Mouse (Mus musculus) left cerebral cortex, postnatal 36 days (tissue): Measurements from ENCODE around the gene Stk4. TPM values are rescaled to one million over a fixed set of nuclear protein-coding genes. Genes with fewer than 3 reads are reported as not detected.
A peak's percentile ranks its signal among the peaks of the same experiment; 100 is the strongest.

Experiments
- DNase-seq, 2 experiments: peaks; one replicate each; pipeline ENCODE4 v3.0.0; 2021 to 2022; ENCODE audit warnings: low spot score in 2 of 2, mixed read lengths in 1 of 2
- intact Hi-C: fragments of 180-260 bp; cut with DNase I; formaldehyde crosslinking; loops from one replicate; pipeline ENCODE4 v1.15.1; 2025
- total RNA-seq, 2 experiments: library from RNA; stranded (reverse); gene quantifications; 2 replicates each; pipeline ENCODE4 v1.2.3; 2021

Stk4 gene
- total RNA-seq, 2 experiments from 2014 or later = 31.1 to 39.7 TPM

DNA sequence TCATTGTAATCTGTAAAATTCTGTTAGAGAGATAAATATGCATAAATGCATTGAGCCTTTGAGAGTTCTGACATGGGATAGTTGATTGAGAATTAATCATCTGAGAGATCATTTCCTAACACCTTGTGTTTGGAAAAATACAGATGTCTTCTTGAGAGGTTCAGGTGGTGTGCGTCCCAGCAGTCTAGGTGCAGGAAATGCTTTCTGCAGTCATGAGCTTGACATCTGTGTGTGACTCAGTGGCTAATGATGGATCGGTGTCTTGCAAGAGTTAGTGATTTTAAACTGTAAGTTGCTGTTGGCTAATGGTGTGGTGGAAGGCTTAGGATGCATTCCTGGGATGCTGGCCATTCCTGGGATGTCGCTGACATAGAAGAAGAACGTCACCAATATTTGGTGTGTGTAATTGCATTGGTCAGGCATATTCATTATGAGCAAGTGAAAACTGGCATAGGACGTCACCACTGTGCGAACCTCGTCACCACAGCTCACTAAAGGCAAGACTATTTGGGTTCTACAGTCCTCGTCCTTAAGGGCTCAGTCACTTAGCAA is 6.8 kb downstream of the Stk4 start:
- intact Hi-C loops = no loop called here
- DNase-seq = no peak

DNA sequence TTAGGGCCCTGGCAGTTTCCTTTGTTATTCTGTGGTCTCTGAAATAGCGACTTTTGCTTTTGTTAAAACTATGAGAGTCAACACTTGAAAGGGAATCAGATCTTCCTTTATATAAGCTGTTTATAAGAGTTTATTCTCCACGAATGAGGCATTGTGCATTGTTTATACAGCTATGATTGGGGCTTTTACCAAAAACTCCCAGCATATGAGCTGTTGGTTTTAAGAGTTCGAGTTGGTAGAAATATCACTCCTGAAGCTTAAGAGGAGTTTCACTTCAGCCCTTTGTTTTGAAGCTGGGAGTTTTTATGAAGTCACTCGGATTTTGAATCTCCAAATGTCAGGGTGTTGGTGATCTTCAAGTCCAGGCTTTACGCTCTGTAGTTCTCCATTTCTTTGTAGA is 7.8 kb downstream of the Stk4 start:
- intact Hi-C loops = no loop called here
- DNase-seq = no peak

DNA sequence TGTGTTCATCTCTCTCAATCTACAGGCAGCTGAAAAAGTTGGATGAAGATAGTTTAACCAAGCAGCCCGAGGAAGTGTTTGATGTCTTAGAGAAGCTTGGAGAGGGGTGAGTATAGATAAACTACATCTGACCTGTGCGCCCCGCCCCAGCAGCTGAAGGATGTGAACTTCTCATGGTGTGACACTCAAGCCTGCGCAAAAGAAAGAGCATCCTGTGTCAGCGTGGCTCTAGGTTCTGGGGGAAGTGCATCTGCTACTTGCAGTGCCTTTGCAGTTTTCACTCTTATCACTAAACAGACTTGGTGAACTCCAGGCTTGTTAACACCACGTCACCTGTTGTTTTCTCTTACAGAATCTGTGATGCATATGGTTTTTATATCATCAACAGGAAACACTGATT is 9.4 kb downstream of the Stk4 start:
- no peak for DNase-seq
- intact Hi-C loops = no loop called here

DNA sequence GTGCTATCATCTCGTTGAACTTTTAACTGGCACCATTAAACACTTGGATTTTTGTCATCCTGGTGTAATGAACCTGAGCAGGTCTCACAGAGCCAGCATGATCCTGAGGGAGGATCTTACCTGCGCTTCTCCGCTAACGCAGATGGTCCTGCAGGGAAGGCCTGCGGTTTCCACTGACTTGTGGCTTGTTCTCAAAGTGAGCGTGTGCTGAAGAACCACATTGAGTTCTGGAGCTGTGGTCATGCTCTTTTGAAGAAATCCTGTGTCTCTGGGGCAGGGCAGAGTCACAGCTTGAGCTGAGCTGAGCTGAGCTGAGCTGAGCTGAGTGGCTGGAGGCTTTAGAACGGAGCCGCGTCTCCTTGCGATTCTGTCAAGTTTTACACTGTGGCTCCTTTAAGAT is 11.5 kb downstream of the Stk4 start:
- intact Hi-C loops = no loop called here
- no peak for DNase-seq

DNA sequence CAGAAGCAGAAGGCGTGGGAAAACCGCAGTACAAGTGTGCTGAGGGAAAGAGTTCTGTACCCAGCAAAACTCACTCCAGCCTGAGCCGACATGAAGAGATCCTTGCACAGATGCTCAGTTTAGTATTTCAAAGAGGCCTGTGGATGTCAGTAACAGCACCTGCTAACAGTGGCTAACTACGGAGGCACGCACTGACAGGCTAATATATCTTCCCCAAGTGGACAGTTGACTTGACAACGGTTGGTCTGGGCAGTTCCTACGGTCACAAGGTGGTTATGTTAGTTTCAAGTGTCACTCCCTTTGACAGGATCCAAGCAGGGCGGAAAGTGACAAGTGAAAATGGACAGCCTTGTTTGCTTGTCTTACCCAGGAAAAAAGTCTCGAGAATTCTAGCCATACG is 12.1 kb downstream of the Stk4 start:
- intact Hi-C loops = no loop called here
- DNase-seq = no peak

DNA sequence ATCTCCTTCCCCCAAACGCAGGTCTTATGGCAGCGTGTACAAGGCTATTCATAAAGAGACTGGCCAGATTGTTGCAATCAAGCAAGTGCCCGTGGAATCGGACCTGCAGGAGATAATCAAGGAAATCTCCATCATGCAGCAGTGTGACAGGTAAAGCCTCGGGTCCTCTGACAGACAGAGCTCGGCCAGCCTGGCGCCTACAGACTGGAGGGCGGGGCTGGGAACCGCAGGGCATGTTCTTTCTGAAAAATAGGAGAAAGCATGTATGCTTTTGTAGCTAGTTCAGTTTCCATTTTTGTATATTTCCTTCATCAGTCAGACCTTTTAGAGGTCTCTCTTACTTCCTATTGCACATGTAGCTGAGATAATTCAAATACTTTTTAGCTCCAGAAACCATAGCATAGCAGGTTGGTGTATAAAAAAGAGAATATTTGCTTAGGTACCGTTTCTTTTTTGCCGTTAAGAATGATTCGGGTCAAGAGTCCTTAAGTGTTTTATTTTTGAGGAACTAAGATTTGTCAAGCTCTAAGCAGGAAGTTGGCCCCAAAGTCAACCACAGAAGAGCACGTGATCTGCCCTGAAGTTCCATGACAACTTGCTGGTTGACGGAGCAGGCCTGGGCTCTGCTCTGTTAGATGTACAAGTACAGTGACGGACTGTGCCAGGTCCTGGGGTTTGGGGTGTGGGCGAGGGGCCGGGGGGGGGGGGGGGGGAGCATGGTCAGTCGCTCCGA is 13.7 kb downstream of the Stk4 start:
- intact Hi-C loops = no loop called here
- DNase-seq = no peak

DNA sequence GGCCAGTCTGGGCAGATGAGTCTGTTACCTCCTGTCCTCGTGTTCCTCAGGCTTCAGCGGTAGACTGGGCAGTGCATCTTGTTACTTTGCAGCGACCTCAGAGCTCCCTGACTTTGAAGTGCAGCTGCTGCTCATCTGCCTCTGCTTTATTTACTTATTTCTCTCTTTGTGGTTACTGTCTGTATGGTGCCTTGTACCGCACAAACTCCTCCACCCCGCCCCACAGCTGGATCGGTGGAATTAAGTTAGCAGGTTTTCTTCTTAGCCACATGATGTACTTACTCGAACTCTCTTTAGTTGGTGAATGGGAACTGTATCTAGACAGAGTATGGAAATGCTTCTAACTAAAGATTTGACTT is 14.2 kb downstream of the Stk4 start:
- no peak for DNase-seq
- intact Hi-C loops = no loop called here

DNA sequence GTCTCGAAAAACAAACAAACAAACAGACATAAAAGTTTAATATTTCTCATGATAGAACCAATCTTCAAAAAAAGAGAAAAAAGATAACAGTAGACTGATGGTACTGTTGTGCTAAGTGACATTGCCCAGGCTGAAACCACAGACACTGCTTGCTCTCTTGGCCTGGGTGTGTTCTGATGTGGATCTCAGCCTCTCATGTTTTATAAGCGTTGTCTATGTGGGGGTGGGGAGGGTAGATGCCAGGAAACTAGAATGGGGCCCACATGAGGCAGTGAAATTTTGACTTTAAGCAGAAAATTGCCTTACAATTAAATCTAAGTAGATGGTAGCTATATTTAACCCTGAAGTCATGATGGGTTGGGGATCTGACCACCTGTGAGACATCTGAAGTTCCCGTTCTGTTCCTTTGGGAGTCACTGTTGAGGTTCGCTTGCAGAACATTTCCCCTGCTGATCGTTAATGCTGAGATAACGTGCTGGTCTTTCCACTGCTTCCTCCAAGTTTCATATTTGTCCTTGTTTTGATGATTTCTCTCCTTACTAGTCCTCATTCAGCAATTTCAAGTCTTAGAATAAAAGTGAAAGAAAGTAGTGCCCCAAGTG is 17.4 kb downstream of the Stk4 start:
- DNase-seq = no peak
- intact Hi-C loops = no loop called here

DNA sequence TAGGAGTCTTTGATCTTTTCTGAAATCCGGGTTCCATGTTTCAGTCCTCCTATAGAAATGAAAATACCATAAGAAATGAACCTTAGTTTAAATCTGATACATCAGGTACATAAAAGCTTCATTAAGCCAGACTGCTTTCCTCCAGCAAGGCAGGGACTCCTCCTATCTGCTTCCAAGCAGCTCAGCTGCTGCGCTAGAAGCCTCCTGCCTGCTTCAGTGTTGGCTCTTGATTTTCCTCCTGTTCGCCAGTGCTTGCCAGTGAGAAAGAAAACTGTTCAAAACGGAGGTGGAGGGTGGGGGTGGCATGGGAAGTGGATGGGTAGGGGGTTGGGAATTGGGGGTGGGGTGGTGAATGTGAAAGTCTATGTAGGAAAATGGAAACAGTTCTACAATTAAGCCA is 19.4 kb downstream of the Stk4 start:
- DNase-seq = no peak

DNA sequence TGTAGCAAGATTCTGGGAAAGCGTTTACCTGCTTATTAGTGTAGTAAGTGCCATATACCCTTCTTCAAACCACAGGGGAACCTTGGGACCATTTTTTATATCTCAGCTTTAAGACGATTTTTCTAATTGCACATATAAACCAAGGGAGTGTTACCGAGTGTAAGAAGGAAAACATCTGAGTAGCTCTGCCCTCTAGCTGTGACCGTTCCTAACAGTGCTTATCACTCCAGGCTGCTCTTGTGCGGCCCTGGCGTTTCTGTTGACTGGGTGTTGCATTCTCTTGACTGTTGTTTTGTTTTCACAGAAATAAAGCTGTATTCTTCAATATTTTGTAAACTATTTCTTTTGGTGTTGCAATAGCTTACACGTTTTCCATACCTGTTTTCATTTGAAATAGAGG is 24.0 kb downstream of the Stk4 start:
- intact Hi-C loops = no loop called here
- no peak for DNase-seq

More for the DNA sequence above, 19.4 kb downstream of the Stk4 start:
- intact Hi-C loops = no loop called here

DNA sequence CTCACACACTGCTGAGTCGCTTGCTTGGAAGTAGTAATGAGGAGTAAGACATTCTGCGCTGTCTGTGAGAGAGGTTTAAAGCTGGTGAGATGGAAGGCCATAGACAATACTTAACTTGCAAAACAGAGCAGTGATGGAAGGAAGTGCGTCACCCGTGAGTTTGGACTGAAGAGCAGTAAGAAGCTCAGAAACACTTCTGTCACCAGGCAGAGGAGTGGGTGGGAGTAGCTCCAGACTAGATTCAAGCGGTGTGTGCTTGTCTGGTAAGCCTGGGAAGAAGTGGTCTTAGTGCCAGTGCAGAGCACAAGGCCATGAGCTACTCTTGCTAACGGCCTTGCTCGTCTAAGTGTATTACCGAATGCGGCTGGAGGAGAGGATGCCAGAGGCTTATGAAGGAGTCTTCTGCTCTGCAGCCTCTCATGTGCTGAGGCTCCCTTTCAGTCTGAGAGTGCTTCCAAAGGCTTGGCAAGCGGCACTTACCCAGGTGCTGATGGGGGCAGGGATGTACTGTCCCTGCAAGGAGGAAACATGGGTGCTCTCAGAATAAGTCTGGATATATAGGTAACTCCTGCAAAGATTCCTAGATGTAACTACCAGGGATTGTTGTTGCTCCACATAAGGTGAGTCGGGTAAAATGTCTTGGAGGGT is 28.6 kb downstream of the Stk4 start:
- intact Hi-C loops = no loop called here

DNA sequence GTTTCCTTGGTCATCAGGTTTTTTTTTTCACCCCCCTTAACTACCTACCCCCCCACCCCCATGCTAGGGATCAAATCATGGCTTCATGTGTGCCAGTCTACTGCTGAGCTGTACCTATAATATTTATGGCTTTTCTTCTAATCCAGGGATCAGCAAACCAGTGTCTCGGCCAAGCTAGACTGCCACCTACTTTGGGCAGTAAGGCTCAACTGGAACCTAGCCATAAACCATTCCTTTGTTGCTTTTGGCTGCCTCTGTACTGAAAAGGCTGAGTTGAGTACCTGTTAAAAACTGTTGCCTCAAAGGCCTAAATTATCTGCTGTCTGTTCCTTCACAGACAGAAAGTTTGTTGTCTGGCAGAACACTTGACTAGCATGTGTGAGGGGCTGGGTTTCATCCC is 31.8 kb downstream of the Stk4 start:
- intact Hi-C loops = loop anchor here (5.0 kb wide), 1 partner anchor 285 kb away; the partner anchor contains the start of gene Slpi
- no peak for DNase-seq

More for the DNA sequence above, 28.6 kb downstream of the Stk4 start:
- DNase-seq = peak; percentile 62 to 65

DNA sequence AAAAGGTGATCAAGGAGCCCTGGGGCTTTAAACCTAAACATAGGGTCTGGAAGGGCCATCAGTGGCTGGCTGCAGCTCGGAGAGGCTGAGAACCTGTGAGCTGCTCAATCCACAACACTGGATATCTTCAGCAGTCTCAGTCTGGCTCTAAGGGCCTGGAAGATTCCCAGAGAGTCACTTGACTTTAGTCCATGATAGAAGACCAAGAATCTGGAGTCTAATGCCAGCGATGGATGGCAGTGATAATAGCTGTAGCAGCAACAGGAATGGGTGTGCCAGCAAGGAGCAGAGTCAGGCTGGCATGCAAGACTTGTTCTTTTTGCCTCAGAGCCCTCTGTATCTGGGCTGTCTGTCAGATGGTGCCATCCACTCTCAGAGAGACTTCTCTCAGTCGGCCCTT is 32.2 kb downstream of the Stk4 start:
- intact Hi-C loops = loop anchor here (5.0 kb wide), 1 partner anchor 285 kb away; the partner anchor contains the start of gene Slpi
- no peak for DNase-seq

DNA sequence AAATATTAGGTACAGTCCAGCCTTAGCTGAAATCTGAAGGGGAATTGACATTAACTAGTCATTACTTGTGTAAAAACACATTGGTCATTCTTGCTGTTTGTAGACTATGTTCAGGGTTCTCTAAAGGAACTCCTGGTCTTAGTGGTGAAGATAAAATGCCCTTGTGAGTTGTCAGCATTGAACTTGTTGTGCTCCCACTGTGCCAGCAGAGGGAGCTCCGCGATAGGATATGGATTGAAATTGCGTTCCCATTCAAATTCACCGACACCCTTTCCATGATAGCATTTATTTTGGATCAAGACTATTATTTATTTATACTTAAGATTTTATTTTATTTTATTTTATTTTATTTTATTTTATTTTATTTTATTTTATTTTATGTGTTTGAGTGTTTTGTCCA is 33.4 kb downstream of the Stk4 start:
- peak in 1 of 2 experiments; percentile 66 for DNase-seq
- intact Hi-C loops = loop anchor here (5.0 kb wide), 1 partner anchor 284 kb away; the partner anchor contains the start of gene Slpi

DNA sequence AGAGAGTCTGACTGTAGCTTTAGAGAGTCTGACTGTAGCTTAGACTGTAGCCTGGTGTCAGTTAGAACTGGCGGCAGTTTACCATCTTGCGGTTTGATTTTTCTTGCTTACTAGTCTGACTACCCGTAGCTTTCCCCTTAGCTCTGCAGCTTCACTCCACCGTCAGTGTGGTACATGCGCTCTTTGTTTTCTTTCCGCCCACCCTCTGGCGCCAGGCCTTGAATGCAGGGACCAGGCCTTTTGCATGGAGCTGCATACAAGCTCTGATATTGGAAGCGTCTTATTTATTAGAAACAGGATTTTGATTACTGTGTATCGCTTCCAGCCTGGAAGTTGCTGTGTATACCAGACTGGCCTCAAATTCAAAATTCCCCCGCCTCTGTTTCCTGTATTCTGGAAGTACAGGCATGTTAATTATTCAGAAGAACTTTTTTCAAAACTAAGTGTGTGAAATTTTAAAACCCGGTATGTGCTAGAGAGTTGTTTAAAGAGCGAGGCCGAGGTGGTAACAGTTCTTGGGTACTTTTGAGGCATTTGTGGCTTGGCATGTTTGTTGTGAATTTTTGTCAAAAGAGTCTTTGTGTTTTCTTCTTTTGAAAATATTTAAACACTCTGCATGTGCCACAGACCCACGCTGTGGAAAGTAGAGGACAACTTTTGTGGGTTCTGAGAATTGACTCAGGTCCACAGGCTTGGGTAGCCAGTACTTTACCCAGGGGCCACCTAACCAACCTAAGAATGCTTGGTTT is 36.3 kb downstream of the Stk4 start:
- intact Hi-C loops = no loop called here
- no peak for DNase-seq

DNA sequence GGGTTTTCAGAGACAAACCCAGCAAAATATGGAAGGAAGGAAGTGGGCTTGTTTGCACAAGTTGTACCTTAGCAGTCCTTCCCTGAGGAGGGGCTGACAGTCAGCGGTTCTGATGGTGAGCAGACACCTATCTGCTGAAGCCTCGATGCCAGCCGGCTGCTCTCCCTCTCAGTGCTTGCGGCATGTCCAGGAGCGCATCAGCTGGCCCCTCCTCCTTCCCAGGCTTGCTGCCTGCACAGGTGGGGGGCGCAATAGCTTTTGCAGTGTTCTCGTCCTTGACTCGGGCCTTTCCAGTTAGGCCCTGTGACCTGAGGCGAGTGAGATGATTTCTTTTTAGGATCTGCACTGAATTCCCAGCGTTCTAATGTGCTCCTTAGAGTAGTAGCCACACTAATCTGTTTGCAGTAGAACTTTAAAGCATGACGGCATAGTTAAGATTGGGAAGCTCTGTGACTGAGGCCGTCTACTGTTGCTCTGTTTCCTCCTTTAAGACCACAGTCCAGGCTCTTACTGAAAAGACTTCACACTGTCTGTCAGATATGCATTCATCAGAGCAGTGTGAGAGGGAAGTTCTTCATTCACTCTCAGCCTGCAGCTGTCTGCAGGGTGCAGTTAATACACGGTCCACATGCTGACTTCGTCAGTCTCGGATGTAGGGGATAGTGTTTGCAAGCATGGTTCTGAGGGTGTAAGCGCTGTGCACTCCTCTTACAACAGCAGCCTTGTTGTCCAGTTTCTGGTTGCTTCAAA is 37.2 kb downstream of the Stk4 start:
- intact Hi-C loops = no loop called here
- no peak for DNase-seq

DNA sequence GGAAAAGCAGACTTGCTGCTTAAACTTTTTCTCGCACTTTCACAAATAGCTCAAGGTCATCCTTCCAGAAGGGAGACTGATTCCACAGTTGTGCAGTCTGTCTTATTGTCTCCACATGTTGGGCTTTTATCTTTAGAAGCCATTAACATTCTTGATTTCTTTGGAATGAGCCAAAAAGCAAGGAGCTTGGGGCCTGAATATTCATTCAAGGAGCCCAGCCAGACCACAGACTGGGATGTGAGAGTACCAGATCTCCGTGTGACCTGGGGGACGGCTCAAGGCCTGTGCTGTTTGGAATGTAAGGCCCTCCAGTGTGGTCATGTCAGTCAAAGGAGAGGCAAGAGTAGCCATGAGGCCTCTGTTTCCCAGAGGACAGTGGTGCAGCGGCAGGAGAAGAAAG is 38.4 kb downstream of the Stk4 start:
- DNase-seq = no peak
- intact Hi-C loops = no loop called here

DNA sequence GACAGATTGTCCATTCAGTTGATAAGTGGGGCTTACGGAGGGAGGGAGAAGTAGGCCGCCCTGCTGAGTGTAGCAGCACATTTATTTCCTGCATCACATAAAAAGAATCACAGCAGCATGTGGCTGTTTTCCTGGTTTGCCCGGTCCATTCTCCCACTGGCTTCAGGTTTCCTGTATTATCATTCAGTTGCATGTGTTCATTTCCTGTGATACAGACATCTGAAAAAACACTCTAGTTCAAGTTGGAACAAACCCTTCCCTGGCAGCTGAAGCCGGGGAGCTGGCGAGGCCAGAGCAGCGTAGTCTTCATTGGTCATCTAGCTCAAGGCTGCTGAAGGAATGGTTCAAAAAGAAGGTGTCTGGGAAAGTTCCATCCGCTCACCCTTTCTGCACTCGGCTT is 41.4 kb downstream of the Stk4 start:
- intact Hi-C loops = no loop called here
- no peak for DNase-seq

DNA sequence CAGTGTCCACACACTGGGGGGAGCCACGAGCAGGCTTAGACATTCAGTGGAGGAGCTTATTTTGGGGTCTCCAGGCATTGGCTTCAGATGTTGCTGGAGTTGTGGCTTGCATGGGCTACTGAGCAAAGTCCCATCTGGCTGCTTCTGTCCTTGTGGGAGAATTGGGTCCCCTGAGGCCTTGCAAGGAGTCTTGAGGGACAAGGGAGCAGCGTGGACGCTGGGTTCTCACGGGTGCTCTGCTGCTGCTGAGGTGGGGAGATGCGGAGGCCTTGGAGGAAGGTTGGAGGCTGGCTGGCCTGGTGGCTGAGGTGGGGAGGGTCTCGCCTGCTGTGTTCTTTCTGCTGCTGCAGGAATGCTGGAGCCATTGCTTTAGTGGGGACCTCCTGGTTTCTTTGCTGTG is 43.9 kb downstream of the Stk4 start:
- intact Hi-C loops = no loop called here

More for the DNA sequence above, 43.9 kb downstream of the Stk4 start:
- no peak for DNase-seq
